Mouse (Mus musculus) kidney, adult 2 months (tissue): ENCODE results near the gene B3gnt7.

Experiments used
- CTCF ChIP-seq: fragments of 200-500 bp; conservative IDR thresholded peaks from 2 replicates; pipeline ENCODE4 v1.5.1; 2011; ENCODE audit warnings: low read depth, mild to moderate bottlenecking, control low read depth, low read length, moderate library complexity, mixed read lengths; ENCODE audit not compliant: insufficient read depth, insufficient read length
- POLR2A ChIP-seq: fragments of 200-500 bp; IDR thresholded peaks from one replicate; pipeline ENCODE4 v1.6.1; 2011; ENCODE audit warnings: low read depth, low read length, control low read depth

- no peak for TF ChIP-seq CTCF
- TF ChIP-seq POLR2A: no peak
Observed at GRCm38 (mm10) chr1:86294472-86294871, 8.2 kb upstream of the B3gnt7 start.
